Mouse (Mus musculus) testis, postnatal 14 days (tissue): ENCODE data around the gene Tas2r129.
"Not testable (repeated sequence)": the region's sequence is repeated elsewhere in the genome, so short reads cannot be mapped to it uniquely, and the experiment has no call there.

Experiments used
- DNase-seq: peaks from one replicate; pipeline ENCODE4 v3.0.0; 2021; ENCODE audit warnings: low spot score

The Tas2r129 gene

DNA sequence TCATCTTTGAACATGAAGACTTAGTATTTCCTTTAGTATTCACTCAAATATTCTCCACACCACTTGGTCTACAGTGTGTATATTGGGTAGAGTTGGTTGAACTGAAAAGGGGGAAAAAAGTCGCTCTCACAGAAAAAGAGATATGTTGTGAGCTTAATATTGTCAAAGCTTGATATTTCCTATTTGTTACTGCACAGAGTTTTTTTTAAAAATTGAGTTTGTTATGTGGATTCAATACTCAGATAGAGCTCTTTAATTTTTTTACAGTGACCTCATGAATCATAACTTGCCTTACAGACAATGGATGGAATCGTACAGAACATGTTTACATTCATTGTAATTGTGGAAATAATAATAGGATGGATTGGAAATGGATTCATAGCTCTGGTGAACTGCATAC, at the start of gene Tas2r129:
Gene Tas2r129 (plus strand): TSS at position 301 of the 400 bp plus-strand sequence.
- DNase-seq, result no peak

DNA sequence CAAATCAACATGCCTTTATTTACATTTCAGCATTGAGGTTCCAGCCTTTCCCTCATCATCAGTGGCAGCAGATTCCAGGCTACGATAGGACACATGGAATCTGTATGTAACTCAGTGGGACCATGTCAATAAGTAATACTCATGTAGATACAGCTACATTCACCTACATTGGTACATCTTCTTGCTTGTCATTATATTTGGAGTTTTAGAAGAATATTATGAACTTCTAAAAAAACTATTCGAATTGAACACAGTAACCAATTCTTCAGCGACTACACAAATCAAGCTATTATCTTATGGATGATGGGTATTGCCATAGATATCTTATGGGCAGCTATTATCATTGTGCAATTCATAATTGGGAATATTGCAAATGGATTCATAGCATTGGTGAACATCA, 41.6 kb upstream of the Tas2r129 start, which contains the start of gene Tas2r125:
Gene Tas2r125 (plus strand): TSS at position 301 of the 400 bp plus-strand sequence.
- DNase-seq, result no peak

DNA sequence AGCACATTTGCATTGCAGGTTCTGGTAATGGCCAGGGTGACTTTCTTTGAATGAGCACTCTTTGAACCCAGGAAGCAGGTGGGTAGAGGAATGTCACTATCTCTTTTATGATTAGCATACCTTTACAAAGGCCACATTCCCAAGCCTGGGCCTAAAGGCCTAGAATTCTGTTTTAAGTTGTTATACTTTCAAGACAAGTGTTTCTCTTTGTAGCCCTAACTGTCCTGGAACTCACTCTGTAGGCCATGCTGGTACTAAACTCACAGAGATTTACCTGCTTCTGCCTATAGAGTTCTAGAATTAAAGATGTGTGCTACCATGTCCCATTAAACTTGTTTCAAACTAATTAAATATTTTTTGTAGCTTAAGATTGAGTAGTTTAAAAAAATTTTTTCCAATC, 9.5 kb upstream of the Tas2r129 start:
- not testable (repeated sequence) for DNase-seq

DNA sequence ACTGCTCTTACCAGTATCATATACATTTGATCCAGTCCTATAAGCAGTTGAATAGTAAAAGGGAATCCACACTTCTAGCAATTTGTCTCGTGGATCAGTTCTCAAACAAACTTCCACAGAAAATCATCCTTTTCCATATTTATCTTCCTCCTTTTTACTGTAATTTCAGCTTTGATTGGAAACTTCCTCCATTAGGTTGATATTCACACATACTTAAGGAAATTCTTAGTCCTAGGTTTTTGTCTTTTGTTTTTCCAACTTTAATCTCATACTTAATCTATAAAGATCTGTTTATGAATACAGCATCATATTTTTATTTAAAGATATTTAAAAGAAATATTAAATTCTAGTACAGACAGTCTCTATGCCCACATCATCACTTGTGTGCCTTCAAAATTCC, 6.9 kb downstream of the Tas2r129 start, which contains the start of gene Tas2r131:
Gene Tas2r131 (minus strand): TSS at position 101 of the 400 bp plus-strand sequence.
- DNase-seq, result no peak

DNA sequence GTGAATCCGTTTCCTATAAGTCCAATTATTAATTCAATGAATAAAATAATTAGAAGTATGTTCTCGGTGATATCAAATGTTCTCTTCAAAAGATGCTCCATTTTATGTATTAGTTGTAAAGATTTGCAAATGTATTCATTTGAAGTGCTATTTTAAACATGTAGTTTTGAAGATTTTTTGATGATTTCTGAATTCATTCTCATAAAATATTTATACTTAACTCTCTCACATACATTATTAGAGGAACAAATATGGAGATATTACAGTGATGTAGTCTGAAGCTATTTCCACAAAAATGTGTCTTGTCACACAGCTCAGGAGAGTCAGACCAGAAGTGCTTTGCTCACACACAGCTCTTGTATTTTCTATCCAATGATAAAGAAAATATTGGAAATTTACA, 30.0 kb downstream of the Tas2r129 start, which contains the start of gene Tas2r109:
Gene Tas2r109 (minus strand): TSS at position 101 of the 400 bp plus-strand sequence.
- no peak for DNase-seq
